Mouse (Mus musculus): ENCODE measurements at regions not wholly inside any gene's neighbourhood (a gene's known extent, or its start where the extent isn't known, plus 50 kb on each side); places are given as distances from the start of the nearest gene placed in this dataset.

DNA sequence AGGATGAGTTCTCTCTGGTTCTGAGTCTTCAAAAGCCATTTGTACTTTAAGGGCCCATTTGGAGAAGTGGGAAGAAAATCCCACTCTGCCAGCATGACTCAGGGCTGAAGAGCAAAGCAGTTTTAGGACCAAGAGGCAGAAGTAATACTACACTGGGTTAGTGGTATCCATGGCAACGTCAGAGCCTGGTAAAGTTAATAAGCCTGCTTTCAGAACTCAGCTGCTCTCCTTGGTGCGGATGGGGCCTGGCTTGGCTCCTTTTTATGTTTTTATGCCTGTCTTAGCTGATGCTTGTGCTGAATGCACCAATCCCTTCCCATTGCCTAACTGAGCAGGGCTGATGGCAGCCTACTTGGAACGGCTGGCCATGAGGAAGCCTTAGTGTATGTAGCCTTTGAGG, 306.7 kb downstream of the Abcc12 start:
- peak in 1 of 2 experiments; percentile 6 for DNase-seq

GRCm38 (mm10) chr8:86272626-86273025, 307.9 kb downstream of the Abcc12 start:
- DNase-seq: no peak

GRCm38 (mm10) chr8:86271477-86271876, 309.0 kb downstream of the Abcc12 start:
- DNase-seq: no peak

- no peak for DNase-seq
Measured at GRCm38 (mm10) chr8:86258011-86258410, 322.5 kb downstream of the Abcc12 start.

- no peak for DNase-seq
Measured at GRCm38 (mm10) chr8:86255431-86255830, 325.1 kb downstream of the Abcc12 start.

DNA sequence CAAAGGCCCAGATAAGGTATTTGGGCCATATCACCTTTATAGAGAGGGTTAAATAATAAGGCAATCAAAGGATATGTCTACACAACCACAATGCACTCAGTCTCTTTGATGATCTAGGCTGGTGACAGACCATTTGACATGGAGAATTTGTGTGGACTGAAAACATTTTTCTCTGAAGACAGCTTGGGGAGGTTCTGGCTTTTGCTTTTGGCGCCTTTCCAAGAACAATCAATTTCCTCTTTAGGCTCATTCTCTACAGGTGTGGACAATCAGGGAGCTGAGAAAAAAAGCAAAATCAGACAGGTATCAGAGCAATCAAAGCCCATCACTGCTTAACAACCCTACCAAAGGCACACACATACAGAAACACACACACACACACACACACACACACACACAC, 325.8 kb downstream of the Abcc12 start:
- DNase-seq: no peak

- no peak for DNase-seq
Measured at GRCm38 (mm10) chr8:86252696-86253355, 327.7 kb downstream of the Abcc12 start.

DNA sequence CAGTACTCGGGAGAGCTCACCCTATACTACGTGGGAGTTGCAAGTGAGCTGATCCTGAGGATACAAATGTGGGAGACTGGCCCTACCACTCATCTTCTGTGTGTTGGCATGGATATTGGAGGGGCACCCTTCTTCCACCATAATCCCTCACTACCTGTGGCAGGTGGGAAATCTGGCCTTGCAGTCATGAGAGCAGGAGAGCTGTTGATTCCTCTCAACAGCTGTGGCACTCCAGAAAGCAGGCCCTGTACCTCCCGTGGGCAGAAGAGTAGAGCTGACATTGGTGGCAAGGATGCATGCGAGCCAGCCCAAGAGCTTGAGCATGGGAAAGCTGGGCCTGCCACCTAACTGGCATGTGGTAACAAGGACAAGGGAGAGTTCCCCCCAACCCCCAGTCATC, 345.8 kb downstream of the Abcc12 start:
- no peak for DNase-seq

DNA sequence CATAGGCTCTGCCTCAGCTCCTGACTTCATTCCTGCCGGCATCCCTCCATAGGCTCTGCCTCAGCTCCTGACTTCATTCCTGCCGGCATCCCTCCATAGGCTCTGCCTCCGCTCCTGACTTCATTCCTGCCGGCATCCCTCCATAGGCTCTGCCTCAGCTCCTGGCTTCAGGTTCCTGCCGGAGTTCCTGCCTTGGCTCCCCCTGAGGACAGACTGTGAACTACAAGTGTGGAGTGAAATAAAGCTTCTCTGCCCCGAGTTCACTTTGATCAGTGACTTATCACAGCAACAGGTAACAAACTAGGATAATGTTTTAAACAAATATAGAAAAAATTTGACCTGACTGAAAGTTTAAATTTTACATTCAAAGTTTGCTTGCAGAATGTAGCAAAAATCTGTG, 348.5 kb downstream of the Abcc12 start:
- peak; percentile 10 to 12 for DNase-seq

DNA sequence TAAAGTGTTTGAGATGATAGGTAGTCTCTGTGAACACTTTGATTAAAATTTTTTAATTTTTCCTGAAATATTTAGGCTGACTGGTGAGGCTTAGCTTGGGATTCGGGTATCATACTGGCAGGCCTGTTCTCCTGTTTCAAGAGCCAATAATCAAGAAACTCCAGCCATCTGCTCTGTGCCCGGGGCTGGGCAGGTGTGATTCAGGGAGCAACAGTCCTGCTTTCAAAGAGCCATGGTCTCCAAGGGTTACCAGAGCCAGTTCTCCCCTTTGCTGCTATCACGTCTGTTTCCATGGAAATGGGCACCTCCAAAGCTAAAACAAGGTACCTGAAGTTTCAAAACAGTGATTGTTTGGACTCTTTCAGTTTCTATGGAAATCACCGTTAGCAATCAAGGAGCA, 355.6 kb downstream of the Abcc12 start:
- DNase-seq: no peak

- no peak for DNase-seq
Measured at GRCm38 (mm10) chr8:86222715-86223114, 357.8 kb downstream of the Abcc12 start.

GRCm38 (mm10) chr8:86222228-86222627, 358.3 kb downstream of the Abcc12 start:
- DNase-seq: no peak

GRCm38 (mm10) chr8:86214399-86214798, 366.1 kb downstream of the Abcc12 start:
- DNase-seq: no peak

DNA sequence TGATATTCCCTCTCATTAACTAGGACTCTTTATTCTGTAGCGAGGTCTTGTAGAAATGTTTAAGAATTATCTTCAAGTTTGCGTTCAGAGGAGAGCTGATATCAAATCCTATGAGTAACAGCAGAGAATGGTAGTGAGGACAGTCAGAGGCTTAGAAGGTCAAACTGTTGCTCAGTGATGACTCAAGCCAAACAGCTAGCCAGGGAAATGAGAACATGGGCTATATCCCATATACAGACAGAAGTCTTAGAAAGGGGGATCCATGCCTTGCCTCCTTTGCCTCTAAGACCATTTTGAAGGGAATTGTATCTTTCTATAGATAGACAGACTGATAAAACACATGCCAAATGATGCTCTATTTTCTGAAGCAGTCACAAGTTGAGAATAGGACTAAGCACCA, 368.0 kb downstream of the Abcc12 start:
- no peak for DNase-seq

DNA sequence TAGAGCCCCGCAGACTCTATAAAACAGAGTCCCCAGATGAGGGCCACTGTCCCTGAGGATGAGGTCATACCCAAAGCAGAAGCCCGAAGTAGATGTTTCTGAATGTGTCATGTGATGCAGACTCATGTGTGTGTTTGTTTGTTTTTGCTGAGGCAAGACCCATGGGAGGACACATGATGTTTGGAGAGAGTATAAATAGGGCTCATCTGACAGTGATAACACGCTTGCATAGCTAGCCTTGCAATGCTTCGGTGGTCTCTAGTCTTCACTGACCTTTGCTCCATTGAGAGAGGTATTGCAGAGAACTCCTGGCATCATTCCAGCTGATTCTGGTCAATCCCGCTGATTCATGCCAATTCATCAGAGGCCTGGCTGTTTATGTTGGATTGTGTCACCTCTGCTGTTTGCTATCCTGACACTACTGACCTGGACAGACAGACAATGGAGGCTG, 368.1 kb downstream of the Phkb start:
- DNase-seq: no peak

GRCm38 (mm10) chr8:86204421-86205229, 363.9 kb downstream of the Phkb start:
- DNase-seq: no peak

- DNase-seq: no peak
Measured at GRCm38 (mm10) chr8:86203107-86203506, 362.3 kb downstream of the Phkb start.

DNA sequence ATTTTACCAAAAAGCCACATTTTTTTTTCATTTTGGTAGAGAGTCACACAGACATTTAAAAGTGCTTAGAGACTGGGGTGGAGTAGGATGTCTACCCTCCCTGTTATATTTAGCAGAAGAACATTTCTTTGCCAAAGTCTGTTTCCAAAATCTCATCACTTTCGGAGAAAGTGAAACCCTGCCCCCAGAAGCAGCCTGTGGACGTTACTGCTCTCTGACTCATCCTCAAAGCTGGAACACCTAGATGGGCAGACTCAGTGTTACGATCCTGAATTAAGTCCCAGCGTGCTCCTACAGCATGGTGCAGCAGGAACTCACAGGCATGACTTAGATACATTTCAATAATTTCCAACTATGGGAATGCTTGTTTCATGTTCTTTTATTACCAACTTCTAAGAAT, 361.1 kb downstream of the Phkb start:
- DNase-seq: no peak

- no peak for DNase-seq
Measured at GRCm38 (mm10) chr8:86192262-86192661, 351.5 kb downstream of the Phkb start.

DNA sequence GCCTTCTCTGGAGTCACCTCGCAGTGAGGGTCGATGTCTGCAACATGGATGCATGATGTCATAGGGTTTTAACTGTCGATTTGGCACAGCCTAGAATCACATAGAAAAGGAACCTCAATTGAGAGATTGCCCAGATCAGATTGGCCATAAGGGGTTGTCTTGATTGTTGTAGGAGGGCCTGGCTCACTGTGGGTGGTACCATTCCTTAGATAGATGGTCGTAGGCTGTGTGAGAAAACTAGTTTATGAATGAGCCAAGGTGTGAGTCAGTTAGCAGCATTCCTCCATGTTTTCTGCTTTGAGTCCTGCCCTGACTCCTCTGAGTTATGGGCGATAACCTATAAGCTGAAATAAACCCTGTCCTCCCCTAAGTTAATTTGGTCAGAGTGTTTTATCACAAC, 343.9 kb downstream of the Phkb start:
- no peak for DNase-seq

DNA sequence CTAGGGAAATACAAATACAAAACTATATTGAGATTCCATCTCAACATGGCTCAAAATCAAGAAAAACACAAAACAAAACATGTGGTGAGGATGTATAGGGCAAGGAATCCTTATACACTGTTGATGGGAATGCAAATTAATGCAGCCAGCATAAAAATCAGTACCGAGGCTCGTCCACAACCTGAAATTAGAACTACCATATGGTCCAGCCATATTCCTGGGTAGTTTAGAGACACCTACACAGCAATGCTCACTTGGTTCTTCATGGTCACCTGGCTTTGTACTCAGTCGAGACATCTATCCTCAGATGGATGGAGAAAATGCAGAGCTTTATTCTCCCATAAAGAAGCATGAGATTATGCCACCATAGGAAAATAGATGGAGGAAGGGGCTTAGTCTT, 340.0 kb downstream of the Phkb start:
- DNase-seq: no peak

GRCm38 (mm10) chr8:86170091-86170490, 329.3 kb downstream of the Phkb start:
- no peak for DNase-seq

GRCm38 (mm10) chr8:86164818-86165217, 324.1 kb downstream of the Phkb start:
- no peak for DNase-seq

DNA sequence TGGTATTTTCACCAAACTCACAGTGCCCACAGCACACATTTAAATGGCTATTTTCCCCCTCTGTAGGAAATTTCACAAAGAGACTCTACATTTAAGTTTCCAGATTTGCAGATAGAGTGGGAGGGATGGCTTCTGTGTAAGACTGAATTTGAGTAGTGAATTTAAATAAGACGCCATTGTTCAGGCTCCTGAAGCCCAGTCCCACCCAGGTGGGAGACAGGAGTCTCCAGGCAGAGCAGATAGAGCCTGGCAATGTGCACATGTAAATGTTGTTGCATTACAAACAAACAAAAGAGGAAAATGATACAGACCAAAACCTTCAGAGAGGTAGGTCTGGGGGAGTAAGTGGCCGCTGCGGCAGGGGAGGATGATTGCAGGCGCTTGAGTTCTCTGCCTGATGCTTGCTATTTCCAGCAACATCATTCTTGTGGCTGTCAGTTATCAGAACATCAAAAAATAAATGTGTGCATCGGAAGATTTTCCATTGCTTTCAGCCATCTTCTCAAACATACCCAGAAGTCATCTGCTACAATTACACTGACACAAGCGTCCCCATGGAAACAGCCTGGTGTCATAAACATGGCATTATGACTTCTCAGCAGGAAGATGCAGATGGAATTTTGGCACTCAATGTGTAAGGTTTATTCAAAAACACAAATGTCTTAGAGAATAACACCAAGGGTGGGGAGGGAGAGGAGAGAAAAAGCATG, 318.5 kb downstream of the Phkb start:
- DNase-seq: no peak
